Mouse (Mus musculus) lung, embryonic 16.5 days (tissue): Measurements from ENCODE around the gene Aanat. TPM values are rescaled to one million over a fixed set of nuclear protein-coding genes. Genes with fewer than 3 reads are reported as not detected.
"Not testable (repeated sequence)": the region's sequence is repeated elsewhere in the genome, so short reads cannot be mapped to it uniquely, and the experiment has no call there.

Experiments used
- ATAC-seq: fragments of 200-750 bp; cut with Nextera tagmentation; 2 replicates; pipeline ENCODE4 v1.8.0; 2017; ENCODE audit warnings: low read depth, mild to moderate bottlenecking, moderate library complexity
- H3K27ac ChIP-seq: fragments of 300-500 bp; sonication (generic); 2 replicates; pipeline ENCODE4 v1.5.1; 2014; ENCODE audit warnings: mild to moderate bottlenecking, control low read depth, low read length
- H3K27me3 ChIP-seq: fragments of 300-500 bp; sonication (generic); 2 replicates; pipeline ENCODE4 v1.6.1; 2014; ENCODE audit warnings: low read depth, low read length, mixed read lengths; ENCODE audit not compliant: control insufficient read depth, insufficient read depth
- H3K36me3 ChIP-seq: fragments of 300-500 bp; sonication (generic); 2 replicates; pipeline ENCODE4 v1.6.1; 2014; ENCODE audit warnings: low read length; ENCODE audit not compliant: control insufficient read depth, insufficient read depth
- H3K4me1 ChIP-seq: fragments of 300-500 bp; sonication (generic); replicated peaks from 2 replicates; pipeline ENCODE4 v1.6.1; 2014; ENCODE audit warnings: low read length, mixed read lengths; ENCODE audit not compliant: control insufficient read depth, insufficient read depth
- H3K4me2 ChIP-seq: fragments of 300-500 bp; sonication (generic); 2 replicates; pipeline ENCODE4 v1.6.1; 2014; ENCODE audit warnings: low read depth, low read length, control low read depth
- H3K4me3 ChIP-seq: fragments of 300-500 bp; sonication (generic); 2 replicates; pipeline ENCODE4 v1.5.1; 2014; ENCODE audit warnings: mild to moderate bottlenecking, low read length, control low read depth
- H3K9ac ChIP-seq: fragments of 300-500 bp; sonication (generic); 2 replicates; pipeline ENCODE4 v1.6.1; 2014; ENCODE audit warnings: low read length, control low read depth
- H3K9me3 ChIP-seq: fragments of 300-500 bp; sonication (generic); 2 replicates; pipeline ENCODE4 v1.6.1; 2016; ENCODE audit warnings: low read length; ENCODE audit not compliant: control insufficient read depth
- WGBS: fragments of 180-500 bp; shearing (Covaris S2); extraction: QIAGEN DNeasy Blood & Tissue Kit; methylation state at CpG from one replicate; pipeline ENCODE4 v1.1.7; 2014; 5-methylcytosine and 5-hydroxymethylcytosine counted together
- polyA plus RNA-seq: library from polyadenylated mRNA; unstranded; fragments of >200 nt; fragmentation: Nextera tagmentation; extraction: Ambion mirVana; gene quantifications from 2 replicates; pipeline ENCODE4 v1.2.1, GENCODE M21; 2015

The Aanat gene
- polyA plus RNA-seq, 1 experiment from 2014 or later: not detected

DNA sequence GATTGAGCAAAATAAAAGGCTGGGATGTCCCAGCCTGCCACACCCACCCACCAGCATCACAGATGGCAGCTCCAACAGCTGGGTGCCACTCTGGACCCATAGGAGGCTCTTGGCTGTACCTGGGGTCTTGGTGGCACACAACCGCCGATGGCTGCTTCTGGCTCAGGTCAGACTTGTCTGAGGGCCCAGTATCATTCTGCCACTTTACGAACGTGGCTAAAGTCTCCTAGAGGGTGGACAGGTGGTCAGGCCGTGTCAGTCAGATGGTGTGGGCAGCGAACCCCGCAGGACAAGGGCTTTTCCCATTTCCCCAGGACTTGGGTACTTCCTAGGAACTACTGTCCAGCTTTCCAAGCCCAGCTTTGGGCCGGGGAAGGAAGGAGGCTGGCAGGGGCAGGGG, 14.9 kb downstream of the Aanat start:
- no peaks in the 10 kb centered on the region for H3K9me3 ChIP-seq
- H3K4me2 ChIP-seq: no peak overlapping the region
- no peak for ATAC-seq
- no peak overlapping the region for H3K9ac ChIP-seq
- 93% methylated on average over 8 of the region's 8 CpGs for WGBS
- peaks cover 25% of the 10 kb centered on the region for H3K36me3 ChIP-seq
- no peak overlapping the region for H3K27ac ChIP-seq
- H3K27me3 ChIP-seq: no peaks in the 10 kb centered on the region
- no peak overlapping the region for H3K4me3 ChIP-seq
- no peaks in the 10 kb centered on the region for H3K4me1 ChIP-seq

DNA sequence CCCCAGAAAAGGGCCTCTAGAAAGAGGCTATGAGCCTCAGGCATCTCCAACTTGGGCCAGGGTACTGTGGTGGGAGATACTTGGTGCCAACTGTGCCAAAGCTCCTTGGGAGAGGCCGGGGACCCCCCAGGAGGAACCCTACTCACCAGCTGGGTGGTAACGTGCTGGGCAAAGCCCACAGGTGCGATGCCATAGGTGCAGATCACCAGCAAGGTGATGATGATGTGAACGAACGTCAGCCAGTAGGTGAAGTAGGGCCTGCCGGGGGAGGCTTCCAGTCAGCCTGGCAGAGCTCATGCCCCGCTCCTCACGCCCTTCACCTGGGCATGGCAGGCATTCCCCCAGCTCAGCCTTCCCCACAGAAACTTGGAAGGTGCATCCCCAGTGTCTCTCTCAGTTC, 15.8 kb downstream of the Aanat start:
- peaks cover 26% of the 10 kb centered on the region for H3K36me3 ChIP-seq
- no peak for ATAC-seq

DNA sequence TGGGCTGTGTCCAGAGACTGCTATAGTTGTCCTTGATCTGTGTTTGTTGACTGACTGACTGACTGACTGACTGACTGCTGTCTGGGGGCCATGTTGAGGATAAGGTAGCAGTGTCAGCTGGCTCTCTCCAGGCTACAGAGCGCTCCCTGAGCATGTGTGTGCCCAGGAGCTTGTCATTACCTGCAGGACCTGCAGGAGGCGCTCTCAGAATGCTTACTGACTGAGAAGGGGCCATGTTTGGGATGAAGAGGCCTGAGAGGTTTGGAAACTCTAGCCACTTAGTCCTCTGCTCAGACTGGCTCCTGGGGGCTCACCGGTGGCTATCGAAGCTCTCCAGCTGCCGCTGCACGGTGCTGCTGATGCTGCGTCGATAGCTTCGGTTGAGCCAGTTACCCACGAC, 17.1 kb downstream of the Aanat start:
- Histone ChIP-seq H3K36me3 (peaks cover 23% of the 10 kb centered on the region), H3K9ac (no peak overlapping the region), H3K27ac (no peak overlapping the region), H3K4me2 (no peak overlapping the region), H3K4me1 (no peaks in the 10 kb centered on the region), H3K9me3 (no peaks in the 10 kb centered on the region), H3K4me3 (no peak overlapping the region), H3K27me3 (no peaks in the 10 kb centered on the region)
- ATAC-seq: no peak
- WGBS: 83% methylated on average over 10 of the region's 10 CpGs

More for the DNA sequence above, 15.8 kb downstream of the Aanat start:
- Histone ChIP-seq H3K9me3 (no peaks in the 10 kb centered on the region), H3K9ac (no peak overlapping the region), H3K4me2 (no peak overlapping the region), H3K4me1 (no peaks in the 10 kb centered on the region), H3K27ac (no peak overlapping the region), H3K4me3 (no peak overlapping the region), H3K27me3 (no peaks in the 10 kb centered on the region)
- 84% methylated on average over 8 of the region's 8 CpGs for WGBS

DNA sequence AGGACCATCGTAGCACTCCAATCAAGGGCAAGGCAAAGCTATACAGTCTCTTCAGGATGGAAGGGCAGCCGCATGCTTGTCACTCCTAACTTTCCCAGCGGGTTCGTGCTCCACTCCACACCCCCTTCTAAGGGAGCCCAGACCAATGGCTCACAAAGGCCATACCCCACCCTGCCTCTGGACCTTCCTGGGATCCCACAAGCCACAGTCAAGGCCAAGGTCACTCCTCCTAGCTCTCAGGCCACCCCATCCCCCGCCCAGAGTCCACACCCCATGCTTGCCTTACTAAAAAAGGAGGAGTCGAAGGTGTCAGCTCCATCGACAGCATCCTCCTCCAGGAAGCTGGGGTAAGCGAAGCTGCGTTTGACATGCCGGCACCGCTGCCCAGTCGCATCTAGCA, 17.9 kb downstream of the Aanat start:
- no peak overlapping the region for H3K4me2 ChIP-seq
- no peak overlapping the region for H3K9ac ChIP-seq
- 84% methylated on average over 12 of the region's 12 CpGs for WGBS
- H3K9me3 ChIP-seq: no peaks in the 10 kb centered on the region
- H3K27me3 ChIP-seq: no peaks in the 10 kb centered on the region
- H3K4me1 ChIP-seq: no peaks in the 10 kb centered on the region
- H3K27ac ChIP-seq: no peak overlapping the region
- ATAC-seq: no peak
- peaks cover 20% of the 10 kb centered on the region for H3K36me3 ChIP-seq
- H3K4me3 ChIP-seq: no peak overlapping the region

DNA sequence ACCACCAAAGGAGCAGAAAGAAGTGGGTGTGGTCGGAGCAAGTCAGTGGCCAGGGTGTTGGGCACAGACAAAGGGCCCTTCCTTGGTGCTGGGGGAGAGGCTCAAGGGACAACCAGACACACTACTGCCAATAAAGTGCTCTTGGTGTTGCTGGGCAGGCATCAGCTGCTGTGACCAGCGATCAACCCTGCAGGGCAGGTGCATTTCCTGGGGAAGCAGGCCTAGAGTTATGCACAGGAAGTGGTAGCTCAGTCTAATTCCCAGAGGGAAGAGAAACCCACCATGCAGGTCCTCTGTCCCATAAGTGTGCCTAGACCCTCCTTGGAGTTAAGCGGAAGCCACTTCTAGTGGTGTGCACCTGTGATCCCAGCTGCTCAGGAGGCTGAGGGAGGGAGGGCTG, 21.5 kb downstream of the Aanat start:
- no peak overlapping the region for H3K9ac ChIP-seq
- 82% methylated on average over 3 of the region's 3 CpGs for WGBS

DNA sequence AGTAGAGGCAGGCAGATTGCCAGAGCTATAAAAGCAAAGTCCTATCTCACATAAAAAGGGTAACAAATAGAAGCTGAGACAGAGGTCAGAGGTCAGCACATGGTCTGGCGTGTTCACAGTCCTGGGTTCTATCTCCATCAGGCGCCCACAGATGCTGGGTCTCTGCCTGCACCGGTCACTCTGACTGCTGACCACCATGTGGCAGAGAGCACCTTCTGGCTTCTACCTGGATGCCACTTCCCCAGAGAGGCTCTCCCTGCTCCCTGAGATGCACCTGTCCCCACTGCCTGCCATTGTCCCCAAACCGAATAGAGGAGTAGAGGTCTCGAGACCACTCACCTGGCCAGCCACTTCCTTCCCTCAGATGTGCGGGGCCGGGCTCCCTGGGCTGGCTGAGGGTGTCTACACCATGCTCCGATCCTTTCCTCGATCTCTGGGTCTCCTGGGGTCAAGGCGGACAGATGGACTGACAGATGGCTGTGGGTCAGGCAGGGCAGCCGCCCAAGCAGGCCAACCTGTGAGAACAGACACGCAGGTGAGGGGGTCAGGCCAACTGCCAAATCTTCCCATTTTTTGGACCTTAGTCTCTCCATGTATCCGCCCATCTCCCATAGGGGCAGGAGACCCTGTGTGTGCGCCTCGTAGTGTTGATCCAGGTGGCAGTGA, 23.9 kb downstream of the Aanat start:
- H3K9ac ChIP-seq: no peak overlapping the region
- no peak overlapping the region for H3K4me2 ChIP-seq
- 78% methylated on average over 15 of the region's 15 CpGs for WGBS
- H3K27ac ChIP-seq: no peak overlapping the region
- H3K27me3 ChIP-seq: no peaks in the 10 kb centered on the region
- no peaks in the 10 kb centered on the region for H3K9me3 ChIP-seq
- peaks cover 1% of the 10 kb centered on the region for H3K4me1 ChIP-seq
- ATAC-seq: no peak
- no peak overlapping the region for H3K4me3 ChIP-seq
- peaks cover 8% of the 10 kb centered on the region for H3K36me3 ChIP-seq

More for the DNA sequence above, 21.5 kb downstream of the Aanat start:
- Histone ChIP-seq H3K36me3 (peaks cover 14% of the 10 kb centered on the region), H3K4me3 (no peak overlapping the region), H3K4me1 (no peaks in the 10 kb centered on the region), H3K27me3 (no peaks in the 10 kb centered on the region), H3K9me3 (no peaks in the 10 kb centered on the region), H3K4me2 (no peak overlapping the region), H3K27ac (no peak overlapping the region)
- no peak for ATAC-seq

DNA sequence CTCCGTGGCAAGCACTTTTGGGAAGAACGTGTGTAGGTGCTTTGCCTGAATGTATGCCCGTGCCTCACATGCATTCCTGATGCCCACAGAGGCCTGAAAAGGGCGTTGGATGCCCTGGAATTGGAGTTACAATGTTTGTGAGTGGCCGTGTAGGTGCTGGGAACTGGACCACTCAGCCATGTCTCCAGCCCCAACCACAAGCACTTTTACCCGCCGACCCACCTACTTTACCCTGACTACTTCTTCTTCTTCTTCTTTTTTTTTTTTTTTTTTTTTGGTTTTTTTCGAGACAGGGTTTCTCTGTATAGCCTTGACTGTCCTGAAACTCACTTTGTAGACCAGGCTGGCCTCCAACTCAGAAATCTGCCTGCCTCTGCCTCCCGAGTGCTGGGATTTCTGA, 24.9 kb downstream of the Aanat start:
- H3K4me3 ChIP-seq, H3K27me3 ChIP-seq, H3K36me3 ChIP-seq, H3K27ac ChIP-seq, H3K4me2 ChIP-seq, H3K9me3 ChIP-seq, ATAC-seq, H3K9ac ChIP-seq: not testable (repeated sequence)
- 88% methylated on average over 9 of the region's 9 CpGs for WGBS
- H3K4me1 ChIP-seq: peaks cover 12% of the 10 kb centered on the region

DNA sequence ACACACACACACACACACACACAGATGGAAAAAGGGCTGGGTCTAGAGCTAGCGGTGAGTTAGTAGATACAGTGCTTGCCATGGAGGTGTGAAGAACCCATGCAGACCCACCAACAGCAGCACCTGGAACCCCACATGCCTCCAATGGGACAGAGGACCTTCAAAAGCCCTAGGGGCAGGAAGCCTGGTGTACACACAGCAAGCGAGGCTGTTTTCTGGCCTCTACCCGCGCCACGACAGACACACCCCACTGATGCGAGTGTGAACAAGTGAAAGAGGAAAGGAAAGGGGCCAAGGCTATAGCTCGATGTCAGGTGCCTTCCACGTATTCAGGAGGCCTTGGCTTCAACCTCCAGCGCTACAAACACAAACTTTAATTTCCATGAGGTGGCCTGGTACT, 25.7 kb downstream of the Aanat start:
- Histone ChIP-seq H3K9ac (no peak overlapping the region), H3K4me3 (no peak overlapping the region), H3K4me1 (peaks cover 19% of the 10 kb centered on the region), H3K27me3 (no peaks in the 10 kb centered on the region), H3K4me2 (no peak overlapping the region), H3K36me3 (peaks cover 2% of the 10 kb centered on the region), H3K9me3 (no peaks in the 10 kb centered on the region), H3K27ac (no peak overlapping the region)
- WGBS: 77% methylated on average over 9 of the region's 9 CpGs
- ATAC-seq: no peak

DNA sequence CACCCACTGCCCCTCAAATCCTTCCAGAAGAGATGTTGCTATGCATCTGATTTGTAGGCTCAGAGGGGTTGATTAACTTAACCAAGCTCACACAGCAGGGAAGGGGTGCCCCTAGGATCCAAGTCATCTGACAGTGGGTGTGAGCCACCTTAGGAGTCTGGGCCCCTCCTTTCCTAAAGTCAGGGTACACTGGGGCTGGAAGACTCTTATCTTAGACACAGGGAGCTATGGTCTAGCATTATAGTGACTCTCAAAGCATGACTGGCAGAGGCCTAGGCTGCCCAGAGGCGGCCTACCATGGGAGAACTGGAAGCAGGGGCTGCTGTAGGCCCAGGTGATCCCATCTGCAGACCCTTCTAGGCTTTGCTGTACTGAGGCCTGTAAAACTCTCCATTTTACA, 26.3 kb downstream of the Aanat start:
- H3K36me3 ChIP-seq: no peaks in the 10 kb centered on the region; the same call in none of the 2 replicates
- no peak overlapping the region for H3K27ac ChIP-seq
- no peak overlapping the region for H3K9ac ChIP-seq
- H3K4me3 ChIP-seq: no peak overlapping the region
- H3K27me3 ChIP-seq: no peaks in the 10 kb centered on the region
- no peak for ATAC-seq
- H3K4me1 ChIP-seq: peaks cover 23% of the 10 kb centered on the region
- H3K4me2 ChIP-seq: no peak overlapping the region
- no peaks in the 10 kb centered on the region for H3K9me3 ChIP-seq
- 92% methylated on average over 1 of the region's 1 CpGs for WGBS

DNA sequence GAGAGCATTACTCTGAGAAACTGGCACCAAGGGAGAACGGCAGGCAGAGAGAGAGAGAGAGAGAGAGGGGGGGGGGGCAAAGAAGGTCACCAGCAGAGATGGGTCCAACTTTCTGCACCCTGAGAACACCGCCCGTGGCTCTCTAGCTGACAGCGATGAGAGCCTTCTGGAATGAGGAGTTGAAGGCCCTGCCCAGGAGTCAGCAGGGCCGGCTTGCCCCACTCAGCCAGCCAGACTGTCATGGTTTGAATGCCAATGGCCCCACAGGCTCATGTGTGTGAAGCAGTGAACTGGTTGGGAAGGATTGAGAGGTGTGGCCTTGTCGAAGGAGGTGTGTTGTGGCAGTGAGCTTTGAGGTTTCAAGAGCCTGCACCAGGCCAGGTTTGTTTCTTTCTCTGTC, 27.0 kb downstream of the Aanat start:
- ATAC-seq: no peak
- Histone ChIP-seq H3K9me3 (no peaks in the 10 kb centered on the region), H3K4me3 (no peak overlapping the region), H3K36me3 (no peaks in the 10 kb centered on the region; the same call in none of the 2 replicates), H3K4me2 (no peak overlapping the region), H3K27ac (no peak overlapping the region), H3K27me3 (no peaks in the 10 kb centered on the region), H3K9ac (no peak overlapping the region), H3K4me1 (peaks cover 30% of the 10 kb centered on the region)
- WGBS: 83% methylated on average over 6 of the region's 6 CpGs
